Mouse (Mus musculus): ENCODE results near the gene Hspb8. TPM values are rescaled to one million over a fixed set of nuclear protein-coding genes. Genes with fewer than 3 reads are reported as not detected.

Gene Hspb8
- total and polyA plus RNA-seq, 2 experiments from 2014 or later, result 10.0 to 17.9 TPM

DNA sequence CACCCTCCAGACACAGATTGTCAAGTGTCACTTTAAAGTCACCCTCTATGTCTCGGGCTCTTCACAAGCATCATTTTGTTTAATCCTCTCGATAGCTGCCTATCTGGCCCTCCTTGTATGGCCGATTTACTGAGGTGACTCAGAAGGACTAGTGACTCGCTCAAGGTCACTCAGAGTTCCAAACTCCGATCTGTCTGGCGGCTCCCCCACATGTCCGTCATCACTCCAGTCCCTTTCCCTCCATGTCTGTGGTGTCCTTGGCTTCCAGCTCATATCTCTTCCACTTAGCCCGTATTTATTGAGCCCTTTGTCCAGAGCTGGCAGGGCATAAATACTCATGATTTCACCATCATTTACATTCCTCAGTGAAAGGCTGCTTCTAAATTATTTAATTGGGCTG is 28.2 kb upstream of the Hspb8 start:
- H3K4me2 ChIP-seq (ENCODE audit: low read depth, low read length), result no peak overlapping the region
- H3K9ac ChIP-seq (replicated peaks; ENCODE audit: low read length), result no peak overlapping the region
- no peaks in the 10 kb centered on the region; the same call in 1 of the 2 replicates for H3K4me1 ChIP-seq (ENCODE audit: insufficient read depth, low read length)
- no peak for DNase-seq (ENCODE audit: low spot score)
- no peaks in the 10 kb centered on the region for H3K36me3 ChIP-seq (ENCODE audit: insufficient read depth, low read length)
- ATAC-seq, result no peak
- TF ChIP-seq CTCF (IDR thresholded peaks at IDR 0.05; ENCODE audit: low read depth), result no peak
- H3K27me3 ChIP-seq (ENCODE audit: insufficient read depth, low read length), result no peaks in the 10 kb centered on the region
- 88% methylated on average over 8 of the region's 8 CpGs for WGBS
- no peaks in the 10 kb centered on the region for H3K9me3 ChIP-seq (ENCODE audit: low read length)
- H3K4me3 ChIP-seq (ENCODE audit: low read length), result no peak overlapping the region
- H3K27ac ChIP-seq, result no peak overlapping the region

DNA sequence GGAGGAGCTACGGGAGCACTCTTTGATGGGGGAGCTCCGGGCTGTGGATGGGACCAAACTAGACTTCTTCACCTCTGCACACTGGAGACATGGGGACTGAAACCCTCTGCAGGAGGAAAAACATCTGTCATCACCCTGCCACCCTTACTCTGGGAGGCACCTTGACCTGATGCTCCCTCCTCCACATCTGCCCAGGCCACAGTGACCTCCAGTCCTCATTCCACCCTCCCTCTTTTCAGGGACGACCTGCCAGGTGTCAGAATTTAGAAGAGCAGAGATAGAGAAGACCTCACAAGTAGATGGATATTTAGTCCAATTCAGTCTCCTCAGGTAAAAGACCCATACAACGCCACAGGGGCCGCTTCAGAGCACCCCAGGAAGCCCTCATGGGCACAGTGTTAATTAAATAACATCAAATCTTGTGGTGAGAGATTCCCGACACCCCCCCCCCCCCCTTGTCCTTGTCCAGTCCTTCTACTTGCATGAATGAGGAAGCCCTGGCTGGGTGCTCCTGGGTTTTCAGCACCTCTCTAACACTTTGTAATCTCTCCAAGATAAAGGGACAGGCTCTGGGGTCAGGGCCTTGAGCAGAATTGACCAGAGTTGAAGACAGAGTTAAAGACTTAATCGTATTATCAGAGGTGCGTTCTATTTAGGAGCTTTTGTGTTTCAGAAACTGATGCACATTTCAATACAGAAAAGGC is 27.0 kb upstream of the Hspb8 start:
- ATAC-seq (no peak), DNase-seq (ENCODE audit: low spot score) (no peak)
- Histone ChIP-seq H3K36me3 (ENCODE audit: insufficient read depth, low read length) (no peaks in the 10 kb centered on the region), H3K27ac (no peak overlapping the region), H3K4me1 (ENCODE audit: insufficient read depth, low read length) (no peaks in the 10 kb centered on the region; the same call in 1 of the 2 replicates), H3K4me2 (ENCODE audit: low read depth, low read length) (no peak overlapping the region), H3K4me3 (ENCODE audit: low read length) (no peak overlapping the region), H3K9me3 (ENCODE audit: low read length) (no peaks in the 10 kb centered on the region), H3K27me3 (ENCODE audit: insufficient read depth, low read length) (no peaks in the 10 kb centered on the region), H3K9ac (replicated peaks; ENCODE audit: low read length) (no peak overlapping the region)
- WGBS, result 67% methylated on average over 8 of the region's 8 CpGs
- no peak for TF ChIP-seq CTCF (IDR thresholded peaks at IDR 0.05; ENCODE audit: low read depth)

DNA sequence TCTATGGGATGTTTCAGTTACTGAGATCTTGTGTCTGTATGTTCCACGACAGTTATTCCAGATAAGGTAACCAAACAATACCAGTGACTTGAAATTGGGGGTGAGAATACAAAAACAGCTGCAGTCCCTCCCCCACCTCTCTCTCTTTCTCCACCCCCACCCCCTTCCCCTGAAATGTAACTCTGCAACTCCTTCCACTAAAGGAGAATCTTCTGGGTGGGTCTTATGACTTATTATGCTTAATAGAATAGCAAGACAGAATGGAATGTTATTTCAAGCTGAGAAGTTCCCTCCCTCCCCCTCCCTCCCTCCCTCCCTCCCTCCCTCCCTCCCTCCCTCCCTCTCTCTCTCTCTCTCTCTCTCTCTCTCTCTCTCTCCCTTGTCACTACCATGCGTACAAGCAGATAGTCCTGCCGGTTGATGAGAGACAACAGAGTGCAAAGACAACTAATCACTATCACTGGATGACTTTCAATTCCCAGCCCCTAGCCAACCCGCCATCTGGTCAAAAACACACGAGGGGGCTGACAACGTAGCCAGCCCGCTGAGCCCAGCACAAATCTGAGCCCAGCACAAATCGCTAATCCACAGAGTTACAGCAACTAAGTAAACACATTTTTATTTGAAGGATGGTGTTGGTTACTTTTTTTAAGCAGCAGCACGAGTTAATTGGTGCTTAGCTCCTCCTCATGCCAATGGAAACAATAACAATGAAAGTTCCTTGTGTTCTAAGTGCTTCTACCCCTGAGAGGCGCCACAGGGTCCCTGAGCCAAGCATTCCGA is 25.9 kb upstream of the Hspb8 start:
- Histone ChIP-seq H3K4me1 (ENCODE audit: insufficient read depth, low read length) (no peaks in the 10 kb centered on the region; the same call in 1 of the 2 replicates), H3K27me3 (ENCODE audit: insufficient read depth, low read length) (no peaks in the 10 kb centered on the region), H3K4me3 (ENCODE audit: low read length) (no peak overlapping the region), H3K27ac (no peak overlapping the region), H3K9ac (replicated peaks; ENCODE audit: low read length) (no peak overlapping the region), H3K36me3 (ENCODE audit: insufficient read depth, low read length) (no peaks in the 10 kb centered on the region), H3K4me2 (ENCODE audit: low read depth, low read length) (0 out of 2 replicates have a peak overlapping the region, but pooled peaks have one; percentile 5), H3K9me3 (ENCODE audit: low read length) (no peaks in the 10 kb centered on the region)
- no peak for ATAC-seq
- TF ChIP-seq CTCF (IDR thresholded peaks at IDR 0.05; ENCODE audit: low read depth), result no peak
- DNase-seq (ENCODE audit: low spot score), result peak; percentile 44
- WGBS, result 11% methylated on average over 11 of the region's 11 CpGs

DNA sequence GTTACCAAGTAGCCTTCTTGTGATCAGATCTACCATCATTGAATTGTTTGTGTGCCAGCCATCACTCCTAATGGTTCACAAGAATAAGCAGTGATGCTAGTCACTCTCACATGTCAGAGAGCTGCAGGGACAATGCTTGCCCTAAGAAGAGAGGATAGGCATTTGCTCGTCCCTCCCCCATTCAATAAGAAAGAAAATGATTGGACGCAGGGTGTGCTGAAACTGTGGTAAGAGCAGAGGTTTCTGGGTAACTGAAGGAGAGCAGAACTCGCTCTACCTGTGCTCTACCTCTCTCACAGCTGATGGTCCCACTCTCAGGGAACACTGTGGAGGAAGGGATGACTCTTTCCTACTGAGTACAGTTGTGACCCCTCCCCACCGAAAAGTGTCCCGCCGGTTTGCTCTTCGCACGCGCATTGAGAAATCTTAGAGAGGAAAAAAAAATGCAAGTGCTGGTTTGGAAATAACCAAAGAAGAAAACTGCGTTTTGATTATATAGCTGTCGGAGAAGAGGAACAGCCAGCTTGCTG is 25.2 kb upstream of the Hspb8 start:
- no peak for TF ChIP-seq CTCF (IDR thresholded peaks at IDR 0.05; ENCODE audit: low read depth)
- H3K4me3 ChIP-seq (ENCODE audit: low read length), result no peak overlapping the region
- ATAC-seq, result no peak
- no peak overlapping the region for H3K4me2 ChIP-seq (ENCODE audit: low read depth, low read length)
- no peaks in the 10 kb centered on the region for H3K36me3 ChIP-seq (ENCODE audit: insufficient read depth, low read length)
- no peak for DNase-seq (ENCODE audit: low spot score)
- no peaks in the 10 kb centered on the region for H3K4me1 ChIP-seq (ENCODE audit: insufficient read depth, low read length)
- H3K9me3 ChIP-seq (ENCODE audit: low read length), result no peaks in the 10 kb centered on the region
- no peaks in the 10 kb centered on the region for H3K27me3 ChIP-seq (ENCODE audit: insufficient read depth, low read length)
- H3K9ac ChIP-seq (replicated peaks; ENCODE audit: low read length), result no peak overlapping the region
- 57% methylated on average over 11 of the region's 11 CpGs for WGBS
- H3K27ac ChIP-seq, result no peak overlapping the region

DNA sequence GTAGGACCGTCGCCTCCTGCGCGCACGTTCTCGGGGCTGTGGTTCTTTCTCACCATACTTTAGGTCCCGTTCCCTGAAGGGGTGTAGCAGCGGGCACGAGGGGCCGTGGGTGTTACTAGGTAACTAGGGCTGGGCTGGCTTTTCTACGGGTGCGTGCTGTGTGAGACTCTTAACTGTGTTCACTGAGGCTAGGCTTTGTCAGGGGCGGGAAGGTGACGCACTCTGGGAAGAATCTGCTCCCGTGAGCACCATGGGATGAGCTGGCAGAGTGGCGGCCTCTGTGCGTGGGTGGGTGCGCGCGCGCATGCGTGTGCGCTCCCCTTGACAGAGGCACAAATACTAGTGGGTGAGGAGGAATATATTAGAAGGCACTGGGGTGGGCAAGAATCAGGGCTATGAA is 23.9 kb upstream of the Hspb8 start:
- Histone ChIP-seq H3K9ac (replicated peaks; ENCODE audit: low read length) (no peak overlapping the region), H3K4me1 (ENCODE audit: insufficient read depth, low read length) (no peaks in the 10 kb centered on the region), H3K36me3 (ENCODE audit: insufficient read depth, low read length) (no peaks in the 10 kb centered on the region), H3K4me2 (ENCODE audit: low read depth, low read length) (no peak overlapping the region), H3K27me3 (ENCODE audit: insufficient read depth, low read length) (no peaks in the 10 kb centered on the region), H3K27ac (no peak overlapping the region), H3K4me3 (ENCODE audit: low read length) (no peak overlapping the region), H3K9me3 (ENCODE audit: low read length) (no peaks in the 10 kb centered on the region)
- no peak for TF ChIP-seq CTCF (IDR thresholded peaks at IDR 0.05; ENCODE audit: low read depth)
- DNase-seq (ENCODE audit: low spot score), result no peak
- no peak for ATAC-seq
- WGBS, result 48% methylated on average over 23 of the region's 23 CpGs

DNA sequence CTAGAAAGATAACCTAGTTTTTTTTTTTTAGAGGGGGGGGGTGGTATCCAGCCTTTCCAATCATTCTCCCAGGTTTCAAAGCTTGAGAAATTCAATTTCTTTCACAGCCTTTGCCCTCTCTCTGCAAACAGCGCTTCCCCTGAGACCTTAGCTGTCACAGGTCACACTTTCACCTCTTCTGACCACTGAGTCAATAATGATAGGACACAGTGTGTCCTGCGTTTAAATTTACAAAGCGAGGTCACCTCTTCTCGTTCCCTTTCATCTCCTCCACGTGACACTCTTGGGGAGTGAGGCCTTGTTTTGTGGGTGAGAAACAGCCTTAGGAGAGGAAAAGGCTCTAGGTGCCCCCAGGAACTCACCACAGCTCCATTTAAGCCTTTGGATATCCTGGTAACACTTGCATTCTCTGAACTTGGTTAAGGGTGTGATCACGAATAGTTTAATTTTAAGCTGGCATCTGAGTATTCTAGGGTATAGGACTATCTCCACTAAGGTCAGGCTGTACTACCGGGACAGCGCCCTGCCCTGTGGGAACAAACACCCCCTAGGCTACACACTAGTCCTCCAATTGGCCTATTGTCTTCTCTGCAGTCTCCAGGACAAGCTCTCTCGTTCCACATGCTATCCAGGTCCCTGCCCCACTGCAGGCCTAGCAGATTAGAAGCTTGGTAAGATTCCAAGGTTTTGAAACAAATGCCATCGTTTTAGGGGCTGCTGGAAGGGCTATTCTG is 23.1 kb upstream of the Hspb8 start:
- ATAC-seq (no peak), DNase-seq (ENCODE audit: low spot score) (no peak)
- Histone ChIP-seq H3K27ac (no peak overlapping the region), H3K4me1 (ENCODE audit: insufficient read depth, low read length) (no peaks in the 10 kb centered on the region), H3K4me2 (ENCODE audit: low read depth, low read length) (no peak overlapping the region), H3K9me3 (ENCODE audit: low read length) (no peaks in the 10 kb centered on the region), H3K9ac (replicated peaks; ENCODE audit: low read length) (no peak overlapping the region), H3K4me3 (ENCODE audit: low read length) (no peak overlapping the region), H3K36me3 (ENCODE audit: insufficient read depth, low read length) (no peaks in the 10 kb centered on the region), H3K27me3 (ENCODE audit: insufficient read depth, low read length) (no peaks in the 10 kb centered on the region)
- no peak for TF ChIP-seq CTCF (IDR thresholded peaks at IDR 0.05; ENCODE audit: low read depth)
- 51% methylated on average over 10 of the region's 10 CpGs for WGBS

Data from hindbrain, postnatal 0 days (tissue).